Mouse (Mus musculus) forebrain, embryonic 11.5 days (tissue): ENCODE results near the gene Eif3m. TPM values are rescaled to one million over a fixed set of nuclear protein-coding genes. Genes with fewer than 3 reads are reported as not detected.
"Not testable (repeated sequence)": the region's sequence is repeated elsewhere in the genome, so short reads cannot be mapped to it uniquely, and the experiment has no call there.

Experiments used
- ATAC-seq: fragments of 200-750 bp; cut with Nextera tagmentation; replicated peaks from 2 replicates; pipeline ENCODE4 v1.8.0; 2017; ENCODE audit warnings: moderate TSS enrichment; ENCODE audit not compliant: low FRiP score
- DNase-seq: peaks from one replicate; pipeline ENCODE4 v3.0.0-alpha.2; 2017; ENCODE audit warnings: low spot score
- H3K27ac ChIP-seq: fragments of 300-500 bp; sonication (generic); 2 replicates; pipeline ENCODE4 v1.5.1; 2014; ENCODE audit warnings: low read depth, low read length
- H3K27me3 ChIP-seq: fragments of 300-500 bp; sonication (generic); 2 replicates; pipeline ENCODE4 v1.6.1; 2014; ENCODE audit warnings: mild to moderate bottlenecking, low read length, mixed read lengths; ENCODE audit not compliant: control insufficient read depth, insufficient read depth
- H3K36me3 ChIP-seq: fragments of 300-500 bp; sonication (generic); 2 replicates; pipeline ENCODE4 v1.6.1; 2014; ENCODE audit warnings: mild to moderate bottlenecking, low read length, moderate library complexity, mixed read lengths; ENCODE audit not compliant: control insufficient read depth, insufficient read depth
- H3K4me1 ChIP-seq: fragments of 300-500 bp; sonication (generic); replicated peaks from 2 replicates; pipeline ENCODE4 v1.6.1; 2014; ENCODE audit warnings: low read length, mixed read lengths; ENCODE audit not compliant: control insufficient read depth, insufficient read depth
- H3K4me2 ChIP-seq: fragments of 300-500 bp; sonication (generic); 2 replicates; pipeline ENCODE4 v1.6.1; 2014; ENCODE audit warnings: low read depth, mild to moderate bottlenecking, low read length, moderate library complexity, mixed read lengths; ENCODE audit not compliant: severe bottlenecking
- H3K4me3 ChIP-seq: fragments of 300-500 bp; sonication (generic); 2 replicates; pipeline ENCODE4 v1.5.1; 2014; ENCODE audit warnings: low read depth, low read length
- H3K9ac ChIP-seq: fragments of 300-500 bp; sonication (generic); 2 replicates; pipeline ENCODE4 v1.6.1; 2014; ENCODE audit warnings: low read length
- H3K9me3 ChIP-seq: fragments of 300-500 bp; sonication (generic); 2 replicates; pipeline ENCODE4 v1.6.1; 2016; ENCODE audit warnings: low read length, mixed read lengths; ENCODE audit not compliant: control insufficient read depth
- WGBS: fragments of 180-500 bp; shearing (Covaris S2); extraction: QIAGEN DNeasy Blood & Tissue Kit; methylation state at CpG from one replicate; pipeline ENCODE4 v1.1.7; 2014; 5-methylcytosine and 5-hydroxymethylcytosine counted together
- polyA plus RNA-seq: library from polyadenylated mRNA; unstranded; fragments of >200 nt; fragmentation: Nextera tagmentation; extraction: Ambion mirVana; gene quantifications from 2 replicates; pipeline ENCODE4 v1.2.1, GENCODE M21; 2014

The Eif3m gene
- polyA plus RNA-seq, 1 experiment from 2014 or later, result 276 TPM

- H3K36me3 ChIP-seq, result no peaks in the 10 kb centered on the region
- no peak overlapping the region for H3K9ac ChIP-seq
- no peak for ATAC-seq
- H3K27ac ChIP-seq, result no peak overlapping the region
- DNase-seq, result no peak
- no peaks in the 10 kb centered on the region for H3K27me3 ChIP-seq
- no peak overlapping the region for H3K4me3 ChIP-seq
- no peaks in the 10 kb centered on the region for H3K4me1 ChIP-seq
- H3K9me3 ChIP-seq, result no peaks in the 10 kb centered on the region
- WGBS, result 62% methylated on average over 11 of the region's 11 CpGs
- no peak overlapping the region for H3K4me2 ChIP-seq
Observed at GRCm38 (mm10) chr2:105036401-105037070, 19.7 kb upstream of the Eif3m start.

DNA sequence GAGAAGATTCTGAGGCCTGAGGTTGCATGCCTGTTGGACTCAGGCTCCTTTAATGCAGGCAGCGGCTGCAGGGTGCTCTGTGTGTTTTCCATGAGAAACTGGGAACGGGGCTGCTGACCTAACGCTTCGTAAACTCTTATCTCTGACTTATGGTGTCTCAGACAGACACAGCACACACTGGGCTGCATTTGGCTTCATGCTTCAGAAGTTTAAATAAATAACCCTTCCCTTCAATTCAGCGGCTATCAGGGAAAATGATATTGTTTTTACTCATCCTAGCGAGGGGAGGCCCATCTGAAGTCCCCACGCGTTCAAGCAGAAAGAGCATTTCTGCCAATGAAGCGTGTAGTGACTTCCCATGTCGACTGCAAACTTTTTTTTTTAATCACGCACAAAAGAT lies 19.1 kb upstream of the Eif3m start:
- Histone ChIP-seq H3K4me3 (no peak overlapping the region), H3K9ac (no peak overlapping the region), H3K36me3 (no peaks in the 10 kb centered on the region), H3K27ac (no peak overlapping the region), H3K4me2 (no peak overlapping the region), H3K9me3 (no peaks in the 10 kb centered on the region), H3K27me3 (no peaks in the 10 kb centered on the region), H3K4me1 (no peaks in the 10 kb centered on the region)
- DNase-seq (no peak), ATAC-seq (no peak)
- WGBS, result 54% methylated on average over 11 of the region's 11 CpGs

- no peak overlapping the region for H3K4me2 ChIP-seq
- H3K27ac ChIP-seq, result no peak overlapping the region
- H3K27me3 ChIP-seq, result no peaks in the 10 kb centered on the region
- H3K4me1 ChIP-seq, result no peaks in the 10 kb centered on the region
- no peak overlapping the region for H3K4me3 ChIP-seq
- H3K36me3 ChIP-seq, result no peaks in the 10 kb centered on the region
- H3K9me3 ChIP-seq, result no peaks in the 10 kb centered on the region
- ATAC-seq, result no peak
- DNase-seq, result no peak
- H3K9ac ChIP-seq, result no peak overlapping the region
- WGBS, result 69% methylated on average over 3 of the region's 3 CpGs
Observed at GRCm38 (mm10) chr2:105034084-105034483, 17.2 kb upstream of the Eif3m start.

DNA sequence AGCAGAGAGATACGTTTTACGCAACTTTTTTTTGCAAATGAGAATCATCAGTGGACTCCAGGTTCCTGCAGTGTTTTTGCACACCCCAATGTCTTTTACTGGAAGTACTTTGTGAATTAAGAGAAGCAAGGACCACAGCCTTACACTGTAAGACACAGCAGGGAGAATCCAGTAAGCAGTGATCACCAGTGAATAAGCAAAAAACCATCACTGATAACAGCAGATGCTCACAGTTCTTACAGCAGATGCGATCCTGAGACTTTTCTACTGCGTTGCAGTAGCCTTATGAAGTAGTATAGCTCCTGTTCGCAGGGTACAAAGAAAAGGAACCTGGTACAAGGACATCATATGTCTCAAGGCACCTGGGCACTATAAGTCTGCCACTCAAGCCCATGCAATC lies 13.6 kb upstream of the Eif3m start:
- WGBS, result 91% methylated on average over 5 of the region's 5 CpGs
- Histone ChIP-seq H3K4me3 (no peak overlapping the region), H3K27ac (no peak overlapping the region), H3K27me3 (no peaks in the 10 kb centered on the region), H3K4me1 (no peaks in the 10 kb centered on the region), H3K4me2 (no peak overlapping the region), H3K9me3 (no peaks in the 10 kb centered on the region), H3K9ac (no peak overlapping the region), H3K36me3 (no peaks in the 10 kb centered on the region)
- DNase-seq, result no peak
- no peak for ATAC-seq

- Histone ChIP-seq H3K36me3 (no peaks in the 10 kb centered on the region), H3K27me3 (no peaks in the 10 kb centered on the region), H3K4me1 (no peaks in the 10 kb centered on the region), H3K27ac (no peak overlapping the region), H3K4me2 (no peak overlapping the region), H3K4me3 (no peak overlapping the region), H3K9ac (no peak overlapping the region), H3K9me3 (no peaks in the 10 kb centered on the region)
- DNase-seq, result no peak
- ATAC-seq, result no peak
- WGBS, result 83% methylated on average over 5 of the region's 5 CpGs
Observed at GRCm38 (mm10) chr2:105028806-105029205, 11.9 kb upstream of the Eif3m start.

GRCm38 (mm10) chr2:105026950-105027695 lies 10.2 kb upstream of the Eif3m start:
- Histone ChIP-seq H3K9me3 (no peaks in the 10 kb centered on the region), H3K4me1 (no peaks in the 10 kb centered on the region), H3K4me3 (no peak overlapping the region), H3K27ac (no peak overlapping the region), H3K36me3 (no peaks in the 10 kb centered on the region), H3K9ac (no peak overlapping the region), H3K27me3 (no peaks in the 10 kb centered on the region), H3K4me2 (no peak overlapping the region)
- 88% methylated on average over 22 of the region's 22 CpGs for WGBS
- DNase-seq (no peak), ATAC-seq (no peak)

DNA sequence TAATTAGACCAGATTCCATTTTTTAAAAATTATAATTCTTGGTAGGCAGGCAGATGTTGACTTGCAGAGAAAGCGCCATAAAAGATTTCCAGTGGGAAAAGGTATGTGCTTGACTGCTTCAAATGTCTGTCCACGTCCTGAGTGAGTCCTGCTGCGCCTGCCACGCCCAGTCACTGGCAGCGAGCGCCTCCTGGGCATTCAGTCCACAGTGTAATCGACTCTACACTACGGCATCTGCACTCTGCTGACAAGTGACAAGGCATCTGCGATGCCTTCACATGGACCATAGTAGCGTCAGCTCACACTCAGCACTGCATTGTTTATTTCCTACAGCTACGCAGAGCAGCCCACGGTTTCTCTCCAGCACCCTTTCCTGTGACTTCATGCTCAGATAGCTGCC lies 8.7 kb upstream of the Eif3m start:
- not testable (repeated sequence) for H3K4me1 ChIP-seq, H3K36me3 ChIP-seq, H3K27ac ChIP-seq, H3K27me3 ChIP-seq, H3K9ac ChIP-seq, H3K4me3 ChIP-seq, H3K4me2 ChIP-seq, H3K9me3 ChIP-seq, ATAC-seq, DNase-seq
- 89% methylated on average over 11 of the region's 12 CpGs for WGBS

DNA sequence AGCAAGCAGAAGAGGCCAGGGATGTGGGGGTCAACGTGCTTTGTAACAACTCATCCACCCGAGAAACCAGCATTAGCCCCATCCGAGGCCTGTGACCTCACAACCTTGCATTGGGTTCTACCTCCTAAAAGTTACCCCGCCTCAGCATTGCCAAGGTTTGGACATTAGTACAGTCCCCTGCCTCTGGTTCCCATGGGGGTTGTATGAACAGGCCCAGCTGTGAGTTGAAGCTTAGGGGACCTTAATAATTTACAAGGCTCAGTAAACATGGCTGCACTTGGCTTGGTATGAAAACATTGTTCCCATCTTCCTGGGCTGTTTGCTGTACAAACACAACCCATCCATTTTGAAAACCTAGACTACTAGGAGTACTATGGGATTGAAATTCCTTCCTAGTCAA lies 6.9 kb upstream of the Eif3m start:
- H3K27me3 ChIP-seq, result no peaks in the 10 kb centered on the region
- no peaks in the 10 kb centered on the region for H3K36me3 ChIP-seq
- no peak for ATAC-seq
- DNase-seq, result no peak
- H3K9ac ChIP-seq, result no peak overlapping the region
- H3K4me2 ChIP-seq, result no peak overlapping the region
- no peaks in the 10 kb centered on the region for H3K4me1 ChIP-seq
- no peaks in the 10 kb centered on the region for H3K9me3 ChIP-seq
- WGBS, result 78% methylated on average over 4 of the region's 4 CpGs
- no peak overlapping the region for H3K4me3 ChIP-seq
- no peak overlapping the region for H3K27ac ChIP-seq
